Mouse (Mus musculus) spleen, embryonic (tissue): ENCODE measurements around the gene Tert.

Experiments
- CTCF ChIA-PET: fragments of 350-600 bp; sonication (Branson Sonifier 250); formaldehyde crosslinking; loops from one replicate; lab custom pipeline; 2022; lab: Charles Lee

The Tert gene

DNA sequence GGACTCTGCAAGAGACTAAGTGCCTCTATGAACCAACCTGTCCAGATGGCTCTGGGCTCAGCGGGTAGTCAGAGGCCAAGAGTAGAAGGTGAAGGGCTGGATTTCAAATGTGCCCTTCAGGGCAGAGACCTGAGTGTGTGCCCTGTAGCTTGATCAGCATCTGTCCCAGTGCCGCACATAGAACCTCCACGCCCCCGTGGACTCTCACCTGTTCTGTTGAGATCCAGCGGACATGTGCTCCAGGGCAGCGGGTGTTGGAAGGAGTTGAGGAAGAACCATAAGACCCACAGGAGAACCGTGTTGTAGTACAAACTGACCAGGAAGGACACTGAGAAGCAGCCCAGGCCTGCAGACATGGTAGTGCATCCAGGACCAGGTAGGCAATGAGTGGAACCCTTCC is 48.5 kb downstream of the Tert start:
- CTCF ChIA-PET, result no interaction called here

DNA sequence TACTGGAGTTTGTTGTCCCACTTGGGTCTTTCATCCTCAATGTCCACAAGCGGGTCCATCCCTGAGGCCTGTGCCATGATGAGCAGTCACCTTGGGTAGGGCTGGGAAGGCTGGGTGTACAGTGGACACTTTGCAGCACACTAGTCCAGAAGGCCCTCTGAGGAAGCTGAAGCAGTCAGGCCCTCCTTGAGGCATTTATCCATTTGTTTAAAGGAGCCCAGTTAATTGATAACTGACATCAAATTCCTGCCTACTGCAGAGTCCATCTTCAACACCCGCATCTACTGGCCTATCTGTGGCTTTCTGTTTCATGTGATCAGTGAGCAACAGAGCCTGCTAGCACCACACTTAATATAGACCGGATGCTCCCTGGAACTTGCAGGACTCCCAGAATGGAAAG is 51.1 kb downstream of the Tert start, which contains the start of gene Slc6a18:
Gene Slc6a18 (minus strand): TSS at position 171 of the 400 bp plus-strand sequence.
- CTCF ChIA-PET, result no interaction called here

DNA sequence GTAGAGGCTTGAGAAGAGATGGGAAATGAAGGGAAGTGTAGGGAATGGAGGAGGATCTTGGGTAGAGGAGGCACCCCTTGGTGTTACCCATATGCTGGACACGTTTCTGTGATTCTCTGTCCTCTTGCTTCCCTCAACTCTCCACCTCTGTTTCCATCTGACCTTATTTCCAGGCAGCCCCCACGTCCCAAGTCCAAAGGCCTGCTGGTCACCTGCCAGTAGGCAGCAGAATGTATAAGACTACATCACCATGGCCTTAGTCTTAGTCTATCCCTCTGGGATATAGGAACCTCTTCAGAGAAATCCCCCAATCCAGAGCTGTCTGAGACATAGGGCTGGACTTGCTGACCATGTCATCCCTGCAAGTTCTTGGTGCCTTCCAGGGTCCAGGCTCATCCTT is 52.6 kb downstream of the Tert start:
- CTCF ChIA-PET, result no interaction called here

DNA sequence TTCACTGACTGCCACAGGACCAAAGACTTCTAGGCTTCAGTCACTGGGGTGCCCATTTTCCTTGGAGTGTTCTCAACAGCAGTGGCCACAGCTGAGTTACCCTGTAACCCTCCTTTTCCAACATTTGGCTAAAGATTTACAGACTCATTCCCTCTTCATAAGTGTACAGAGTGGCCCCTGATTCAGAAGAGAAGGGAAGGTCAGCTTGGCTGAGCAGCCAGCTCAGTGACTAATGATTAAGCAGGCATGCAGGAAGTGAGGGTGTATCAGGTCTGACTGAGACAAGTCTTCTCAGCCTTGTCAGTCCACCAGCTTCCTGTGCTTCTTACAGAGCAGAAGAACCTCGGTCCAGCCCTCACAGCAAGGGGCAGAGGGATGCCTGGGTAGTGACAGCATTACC is 53.7 kb downstream of the Tert start:
- CTCF ChIA-PET, result no interaction called here

DNA sequence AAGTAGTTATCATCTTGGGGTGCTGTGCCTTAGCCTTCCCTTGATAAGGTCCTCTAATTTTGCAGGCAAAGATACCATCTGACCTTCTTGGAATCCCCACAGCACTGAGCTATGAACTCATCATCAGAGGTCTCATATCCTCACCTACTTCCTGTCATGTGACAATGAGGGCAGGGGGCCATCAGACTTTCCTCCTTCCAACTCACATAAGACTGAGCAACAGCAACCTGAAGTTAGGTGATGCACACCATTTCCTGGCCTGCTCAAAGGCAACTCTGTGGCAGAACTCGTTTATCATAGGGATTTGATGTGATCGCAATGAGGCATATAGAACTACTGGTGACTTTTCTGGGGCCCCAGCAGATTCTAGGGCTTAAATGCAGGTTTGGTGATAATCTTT is 55.5 kb downstream of the Tert start:
- CTCF ChIA-PET, result no interaction called here

DNA sequence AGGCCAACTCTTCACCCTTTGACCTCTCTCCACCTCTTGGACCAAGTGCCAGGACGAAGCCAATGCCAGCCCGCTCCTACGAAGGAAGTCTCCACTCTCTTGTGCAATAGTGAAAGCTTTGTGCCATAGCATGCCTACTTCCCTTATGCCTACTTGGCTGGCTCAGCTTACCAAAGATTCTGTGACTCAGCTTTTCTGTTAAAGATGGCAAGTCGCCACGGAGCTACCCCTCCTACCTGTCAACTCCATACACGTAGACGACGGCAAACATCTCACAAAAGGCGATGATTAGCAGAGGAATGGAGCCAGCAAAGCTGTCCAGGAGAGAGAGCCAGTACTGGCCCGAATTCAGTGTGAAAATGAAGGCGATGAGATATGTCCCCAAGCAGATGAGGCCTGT is 57.0 kb downstream of the Tert start:
- CTCF ChIA-PET, result no interaction called here

DNA sequence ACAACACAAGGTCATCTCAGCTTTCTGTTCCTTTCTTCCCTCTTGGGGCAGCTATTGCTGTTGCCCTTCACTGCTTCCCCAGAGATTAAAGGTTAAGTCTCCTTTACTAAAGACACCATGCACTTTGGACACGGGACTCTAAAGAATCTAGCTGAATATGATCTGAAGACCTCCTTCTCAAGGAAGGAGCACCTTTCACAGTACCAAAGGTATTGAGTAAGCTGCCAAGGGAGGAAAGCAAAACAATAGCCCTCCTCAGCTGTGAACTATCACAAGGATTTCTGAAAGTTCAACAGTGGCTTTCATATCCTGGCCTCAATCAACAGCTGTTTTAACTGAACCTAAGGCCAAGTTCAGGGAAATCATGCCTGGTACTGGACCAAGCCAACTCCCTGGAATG is 57.7 kb downstream of the Tert start:
- CTCF ChIA-PET, result interaction anchor here (0.6 kb wide), 1 partner anchor 126 kb away, joined by 4 read pairs; no protein-coding TSS in a partner anchor

DNA sequence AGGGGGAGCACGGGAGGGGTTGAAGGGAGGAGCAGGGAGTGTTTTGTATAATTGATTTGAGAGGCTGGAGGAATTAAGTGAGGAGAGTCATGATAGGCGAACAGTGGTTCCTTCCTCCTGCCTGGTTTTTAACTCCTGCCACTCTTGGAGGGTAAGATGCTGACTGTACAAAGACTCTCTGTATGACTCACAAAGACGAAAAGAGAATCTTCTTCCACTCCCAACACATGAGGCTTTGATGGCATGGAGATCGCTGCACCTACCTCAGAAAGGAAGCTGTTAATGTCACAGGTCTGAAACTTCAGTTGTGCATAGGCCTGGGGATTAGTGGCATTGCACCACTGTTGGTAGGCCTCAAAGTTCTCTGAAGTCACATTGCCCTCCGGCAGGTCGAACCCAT is 58.8 kb downstream of the Tert start:
- CTCF ChIA-PET, result no interaction called here

DNA sequence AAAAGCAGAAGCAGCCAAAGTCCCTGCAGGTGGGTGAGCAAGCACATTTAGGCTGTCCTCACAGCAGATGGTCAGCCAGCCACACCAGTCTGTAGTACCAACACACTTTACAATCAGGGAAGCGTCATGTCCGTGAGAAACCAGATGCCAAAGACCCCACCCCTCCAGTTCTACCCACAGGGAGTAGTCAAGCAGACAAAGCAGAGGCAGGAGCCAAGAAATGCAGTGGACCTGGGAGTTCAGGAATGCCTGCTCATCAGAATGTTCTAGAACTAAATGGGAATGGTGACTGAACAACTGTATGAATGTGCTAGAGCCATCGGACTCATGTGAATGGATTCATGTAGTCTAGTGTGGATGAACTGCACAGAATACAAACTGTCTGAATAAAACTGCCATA is 60.9 kb downstream of the Tert start:
- CTCF ChIA-PET, result no interaction called here

DNA sequence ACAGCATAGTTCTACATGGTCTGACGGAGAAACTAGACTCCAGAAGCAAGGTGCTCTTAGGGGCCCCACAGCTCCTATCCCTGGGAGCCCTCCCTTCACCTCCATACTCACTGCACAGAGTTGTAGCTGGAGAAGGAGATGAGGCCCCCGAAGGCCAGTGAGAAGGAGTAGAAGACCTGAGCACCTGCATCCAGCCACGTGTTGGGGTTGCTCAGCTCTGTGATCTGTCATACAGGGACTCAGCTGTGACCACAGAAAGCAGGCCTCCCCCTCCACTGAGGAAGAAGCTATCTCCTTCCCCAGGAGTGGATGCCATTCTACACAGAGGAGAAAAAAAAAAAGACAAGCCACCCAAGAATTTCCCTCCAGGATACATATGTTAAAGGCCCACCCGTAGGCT is 62.2 kb downstream of the Tert start:
- CTCF ChIA-PET, result no interaction called here

DNA sequence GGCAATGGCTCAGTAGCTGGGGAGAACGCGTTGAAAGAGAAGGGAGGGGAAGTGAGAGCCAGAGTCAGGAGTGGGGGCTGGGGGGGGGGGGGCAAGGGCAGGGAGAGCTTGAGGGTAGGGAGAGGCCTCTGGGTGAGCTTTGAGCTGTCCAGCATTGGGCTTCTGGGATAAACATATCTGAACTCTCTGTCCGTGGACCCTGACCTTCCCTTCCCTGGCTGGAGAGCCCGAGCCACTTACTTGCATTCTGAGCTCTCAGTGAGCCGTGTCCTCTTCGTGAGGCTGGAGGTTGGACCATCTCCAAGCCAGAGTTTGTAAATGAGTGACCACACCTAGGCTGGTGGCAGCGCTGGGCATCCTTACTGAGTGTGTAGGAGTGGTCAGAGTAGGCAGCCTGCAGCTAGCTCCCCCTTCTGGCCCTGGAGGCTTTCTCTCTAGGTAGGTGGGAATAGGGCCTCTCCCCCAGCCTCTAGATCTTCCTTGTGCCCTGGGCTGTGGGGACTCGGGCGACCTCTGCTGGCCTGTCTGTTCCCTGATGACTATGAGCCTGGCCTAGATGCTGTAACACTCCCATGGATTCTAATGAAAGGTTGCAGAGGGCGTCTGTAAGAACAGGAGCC is 65.6 kb downstream of the Tert start:
- CTCF ChIA-PET, result no interaction called here

DNA sequence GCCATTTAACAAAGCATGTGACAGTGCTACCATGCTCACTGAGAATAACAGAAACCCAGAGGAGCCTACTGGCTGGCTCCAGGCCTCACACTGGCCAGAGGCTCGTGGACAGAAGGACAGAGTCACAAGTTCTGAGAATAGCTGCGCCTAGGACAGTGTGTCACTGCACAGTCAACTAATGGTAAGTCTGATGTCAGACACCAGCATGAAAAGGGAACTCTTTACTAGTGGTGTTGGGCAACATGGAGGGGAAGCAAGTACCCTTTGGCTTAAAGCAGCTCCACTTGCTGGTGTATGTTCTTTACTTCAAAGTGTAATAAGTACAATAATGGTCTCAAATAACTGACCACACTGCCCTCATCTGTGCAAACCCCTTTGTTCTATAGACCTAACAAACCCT is 66.6 kb downstream of the Tert start:
- CTCF ChIA-PET, result no interaction called here

DNA sequence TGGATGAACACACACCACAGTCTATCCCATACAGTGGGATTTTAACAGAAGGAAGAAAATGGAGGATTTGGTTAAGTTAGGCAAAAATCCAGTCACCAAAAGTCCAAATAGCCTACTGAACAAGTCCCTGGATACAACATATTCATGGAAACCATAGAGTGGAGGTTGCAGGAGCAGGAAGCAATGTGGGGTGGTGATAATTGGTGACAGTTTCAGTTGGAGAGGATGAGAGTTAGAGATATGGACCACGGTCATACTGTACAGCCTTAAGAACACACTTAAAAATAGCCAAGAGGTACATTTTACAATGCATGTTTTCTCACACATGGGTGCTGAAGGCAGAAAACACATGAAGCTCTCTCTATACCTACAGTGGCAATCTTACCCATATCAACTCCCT is 68.3 kb downstream of the Tert start:
- CTCF ChIA-PET, result no interaction called here

DNA sequence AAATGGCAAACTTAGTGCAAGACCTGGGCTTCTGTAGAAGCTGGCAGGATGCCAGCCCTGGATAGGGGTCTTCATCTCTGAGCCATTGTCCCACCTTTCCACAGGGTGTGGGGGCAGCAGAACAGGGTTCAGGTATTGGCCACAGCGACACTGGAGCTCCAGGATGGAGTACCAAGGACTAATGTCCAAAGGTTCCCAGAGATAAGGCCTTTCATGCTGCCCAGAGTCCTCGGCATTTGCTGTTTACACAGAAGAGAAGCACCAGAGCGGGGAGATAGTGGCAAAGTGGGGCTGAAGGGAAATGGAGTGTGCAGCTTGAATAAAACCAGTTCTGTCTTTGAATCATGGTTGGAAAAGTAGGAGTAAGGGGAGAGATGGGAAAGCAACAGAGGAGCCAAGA is 69.8 kb downstream of the Tert start:
- CTCF ChIA-PET, result no interaction called here
